Mouse (Mus musculus) embryonic facial prominence, embryonic 11.5 days (tissue): Measurements from ENCODE around the gene Gal3st2c. TPM values are rescaled to one million over a fixed set of nuclear protein-coding genes. Genes with fewer than 3 reads are reported as not detected.
"Not testable (repeated sequence)": the region's sequence is repeated elsewhere in the genome, so short reads cannot be mapped to it uniquely, and the experiment has no call there.

Source experiments
- ATAC-seq: fragments of 200-750 bp; cut with Nextera tagmentation; replicated peaks from 2 replicates; pipeline ENCODE4 v1.8.0; 2017; ENCODE audit warnings: low read depth; ENCODE audit not compliant: insufficient number of reproducible peaks, low FRiP score, low TSS enrichment
- DNase-seq: peaks from one replicate; pipeline ENCODE4 v3.0.0-alpha.2; 2015; ENCODE audit warnings: low spot score
- H3K27ac ChIP-seq: fragments of 300-500 bp; sonication (generic); replicated peaks from 2 replicates; pipeline ENCODE4 v1.5.1; 2014; ENCODE audit warnings: mild to moderate bottlenecking, low read depth, low read length, control low read depth
- H3K27me3 ChIP-seq: fragments of 300-500 bp; sonication (generic); 2 replicates; pipeline ENCODE4 v1.6.1; 2014; ENCODE audit warnings: mild to moderate bottlenecking, low read length, moderate library complexity, mixed read lengths; ENCODE audit not compliant: control insufficient read depth, insufficient read depth
- H3K36me3 ChIP-seq: fragments of 300-500 bp; sonication (generic); replicated peaks from 2 replicates; pipeline ENCODE4 v1.6.1; 2014; ENCODE audit warnings: low read depth, mild to moderate bottlenecking, low read length, moderate library complexity, mixed read lengths; ENCODE audit not compliant: control insufficient read depth, insufficient read depth
- H3K4me1 ChIP-seq: fragments of 300-500 bp; sonication (generic); 2 replicates; pipeline ENCODE4 v1.6.1; 2014; ENCODE audit warnings: low read length, mixed read lengths; ENCODE audit not compliant: control insufficient read depth, insufficient read depth
- H3K4me2 ChIP-seq: fragments of 300-500 bp; sonication (generic); 2 replicates; pipeline ENCODE4 v1.6.1; 2014; ENCODE audit warnings: low read depth, mild to moderate bottlenecking, control low read depth, low read length, moderate library complexity
- H3K4me3 ChIP-seq: fragments of 300-500 bp; sonication (generic); 2 replicates; pipeline ENCODE4 v1.5.1; 2014; ENCODE audit warnings: low read depth, low read length, control low read depth
- H3K9ac ChIP-seq: fragments of 300-500 bp; sonication (generic); replicated peaks from 2 replicates; pipeline ENCODE4 v1.6.1; 2014; ENCODE audit warnings: mild to moderate bottlenecking, control low read depth, low read length
- H3K9me3 ChIP-seq: fragments of 300-500 bp; sonication (generic); replicated peaks from 2 replicates; pipeline ENCODE4 v1.6.1; 2016; ENCODE audit warnings: mild to moderate bottlenecking, low read length, inconsistent platforms, mixed read lengths; ENCODE audit not compliant: control insufficient read depth
- WGBS: fragments of 180-500 bp; shearing (Covaris S2); extraction: QIAGEN DNeasy Blood & Tissue Kit; methylation state at CpG from one replicate; pipeline ENCODE4 v1.1.7; 2014; 5-methylcytosine and 5-hydroxymethylcytosine counted together
- polyA plus RNA-seq: library from polyadenylated mRNA; unstranded; fragments of >200 nt; fragmentation: Nextera tagmentation; extraction: Ambion mirVana; gene quantifications from 2 replicates; pipeline ENCODE4 v1.2.1, GENCODE M21; 2014

Gal3st2c gene
- polyA plus RNA-seq, 1 experiment from 2014 or later, result not detected

- 89% methylated on average over 3 of the region's 3 CpGs for WGBS
- H3K27me3 ChIP-seq, result no peaks in the 10 kb centered on the region
- H3K4me3 ChIP-seq, result no peak overlapping the region
- no peak overlapping the region for H3K9ac ChIP-seq
- no peaks in the 10 kb centered on the region for H3K4me1 ChIP-seq
- H3K27ac ChIP-seq, result no peak overlapping the region
- no peaks in the 10 kb centered on the region for H3K9me3 ChIP-seq
- DNase-seq (no peak), ATAC-seq (no peak)
- no peaks in the 10 kb centered on the region for H3K36me3 ChIP-seq
- no peak overlapping the region for H3K4me2 ChIP-seq
Observed at GRCm38 (mm10) chr1:93986167-93986566, 4.1 kb upstream of the Gal3st2c start.

GRCm38 (mm10) chr1:93988786-93989185 lies 1.5 kb upstream of the Gal3st2c start:
- no peaks in the 10 kb centered on the region for H3K9me3 ChIP-seq
- DNase-seq, result no peak
- H3K36me3 ChIP-seq, result no peaks in the 10 kb centered on the region
- H3K27me3 ChIP-seq, result no peaks in the 10 kb centered on the region
- 80% methylated on average over 3 of the region's 3 CpGs for WGBS
- no peak overlapping the region for H3K27ac ChIP-seq
- ATAC-seq, result no peak
- no peak overlapping the region for H3K9ac ChIP-seq
- H3K4me1 ChIP-seq, result no peaks in the 10 kb centered on the region
- no peak overlapping the region for H3K4me2 ChIP-seq
- H3K4me3 ChIP-seq, result no peak overlapping the region

GRCm38 (mm10) chr1:93991068-93991467 lies 759 bp downstream of the Gal3st2c start:
- H3K9me3 ChIP-seq, H3K4me1 ChIP-seq, H3K36me3 ChIP-seq, H3K9ac ChIP-seq, DNase-seq, H3K27me3 ChIP-seq, ATAC-seq, H3K27ac ChIP-seq, H3K4me3 ChIP-seq, H3K4me2 ChIP-seq: not testable (repeated sequence)
- 78% methylated on average over 2 of the region's 2 CpGs for WGBS

- not testable (repeated sequence) for H3K4me3 ChIP-seq, H3K27me3 ChIP-seq, H3K9me3 ChIP-seq, H3K4me2 ChIP-seq, H3K9ac ChIP-seq, H3K4me1 ChIP-seq, H3K27ac ChIP-seq, DNase-seq, ATAC-seq, H3K36me3 ChIP-seq
- 95% methylated on average over 3 of the region's 3 CpGs for WGBS
Observed at GRCm38 (mm10) chr1:93991491-93991890, 1.2 kb downstream of the Gal3st2c start.

- Histone ChIP-seq H3K27ac (no peak overlapping the region), H3K4me2 (no peak overlapping the region), H3K4me3 (no peak overlapping the region), H3K36me3 (no peaks in the 10 kb centered on the region), H3K9ac (no peak overlapping the region), H3K27me3 (no peaks in the 10 kb centered on the region), H3K9me3 (no peaks in the 10 kb centered on the region), H3K4me1 (no peaks in the 10 kb centered on the region)
- WGBS, result 86% methylated on average over 2 of the region's 2 CpGs
- DNase-seq, result no peak
- ATAC-seq, result no peak
Observed at GRCm38 (mm10) chr1:94001023-94001422, 10.7 kb downstream of the Gal3st2c start.

GRCm38 (mm10) chr1:94005954-94006506 lies 15.7 kb downstream of the Gal3st2c start:
- not testable (repeated sequence) for H3K4me1 ChIP-seq, ATAC-seq, H3K9ac ChIP-seq, H3K27me3 ChIP-seq, H3K36me3 ChIP-seq, H3K9me3 ChIP-seq, H3K4me3 ChIP-seq, DNase-seq, H3K4me2 ChIP-seq, H3K27ac ChIP-seq
- WGBS, result 66% methylated on average over 2 of the region's 2 CpGs

- H3K4me2 ChIP-seq, H3K4me1 ChIP-seq, ATAC-seq, H3K9ac ChIP-seq, H3K27me3 ChIP-seq, H3K36me3 ChIP-seq, H3K9me3 ChIP-seq, H3K27ac ChIP-seq, H3K4me3 ChIP-seq: not testable (repeated sequence)
- DNase-seq, result peak; percentile 2
- WGBS, result 78% methylated on average over 15 of the region's 19 CpGs
Observed at GRCm38 (mm10) chr1:94008826-94009225, 18.5 kb downstream of the Gal3st2c start.

- WGBS, result 68% methylated on average over 3 of the region's 3 CpGs
- ATAC-seq (no peak), DNase-seq (no peak)
- Histone ChIP-seq H3K4me3 (no peak overlapping the region), H3K9me3 (no peaks in the 10 kb centered on the region), H3K9ac (no peak overlapping the region), H3K4me2 (no peak overlapping the region), H3K4me1 (no peaks in the 10 kb centered on the region), H3K36me3 (no peaks in the 10 kb centered on the region), H3K27ac (no peak overlapping the region), H3K27me3 (no peaks in the 10 kb centered on the region)
Observed at GRCm38 (mm10) chr1:94011643-94012042, 21.3 kb downstream of the Gal3st2c start.
